Mouse (Mus musculus): ENCODE results near the gene Zfp953.
"Not testable (repeated sequence)": the region's sequence is repeated elsewhere in the genome, so short reads cannot be mapped to it uniquely, and the experiment has no call there.

The Zfp953 gene

DNA sequence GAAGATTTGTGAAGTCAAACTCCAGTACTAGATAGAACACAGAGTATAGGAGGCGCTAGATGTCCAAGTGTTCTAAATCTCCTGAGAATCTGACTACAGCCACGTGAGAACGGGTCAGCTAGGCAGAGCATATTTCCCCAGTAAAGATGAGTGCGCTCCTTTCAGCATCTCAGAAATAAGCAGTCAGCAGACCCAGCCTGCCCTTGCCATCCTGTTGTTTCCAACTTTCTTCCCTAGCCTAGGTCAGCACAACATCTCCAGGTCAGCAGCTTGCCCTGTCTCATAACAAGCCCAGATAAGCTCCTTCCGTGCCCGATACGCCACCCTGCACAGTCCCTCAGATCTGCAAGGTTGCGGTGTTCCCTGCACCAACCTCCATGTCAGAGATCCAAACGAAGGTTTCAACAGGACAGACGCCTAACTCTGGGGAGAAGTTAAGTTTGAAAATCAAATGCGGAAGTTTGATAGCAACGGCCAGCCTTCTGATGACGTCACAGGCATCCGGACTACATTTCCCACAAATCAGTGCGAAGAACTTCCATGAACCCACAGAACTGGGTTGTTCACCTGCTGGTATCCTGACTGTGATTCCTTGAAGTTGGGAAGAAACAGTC is at the start of gene Zfp953, which contains the start of gene Gm28044:
Gene Zfp953 (minus strand): TSS at position 475 of the 614 bp plus-strand sequence.
Gene Gm28044 (minus strand): TSS at position 406 of the 614 bp plus-strand sequence.
- peak; percentile 88 for DNase-seq (ENCODE audit: low read depth, low spot score)

DNA sequence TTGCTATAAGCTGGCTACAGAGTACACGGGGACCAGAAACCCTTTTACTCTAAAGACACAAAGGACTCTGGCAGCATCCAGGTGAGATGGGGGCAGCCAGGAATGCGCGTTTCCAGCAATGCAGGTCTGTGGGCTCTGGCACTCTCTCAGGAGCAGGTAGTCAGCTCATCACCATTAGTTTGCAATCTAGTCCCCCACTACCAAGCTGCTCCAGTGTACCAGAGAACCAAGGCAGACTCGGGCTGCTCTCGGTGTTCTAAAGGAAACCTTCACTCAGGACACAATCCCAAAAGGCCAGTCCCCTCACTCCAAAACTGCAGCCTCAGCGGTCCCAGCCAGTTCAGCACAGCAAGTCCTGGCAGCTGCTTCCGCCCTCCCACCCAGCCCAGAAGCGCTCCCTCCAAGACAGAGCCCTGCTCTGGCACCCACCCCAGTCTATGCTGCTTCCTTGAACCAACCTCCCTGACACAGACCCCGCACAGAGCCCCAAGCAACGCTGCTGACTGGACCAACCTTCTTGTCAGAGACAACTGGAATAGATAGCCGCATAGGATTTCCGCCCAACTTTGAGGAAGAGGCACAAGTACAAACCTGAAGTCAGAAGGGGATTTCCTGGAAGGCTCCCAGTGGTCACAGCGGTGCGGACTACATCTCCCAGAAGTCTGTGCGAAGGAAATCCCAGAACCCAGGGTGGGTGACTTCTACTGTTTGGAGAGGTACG is 38.9 kb upstream of the Zfp953 start, which contains the start of gene Zfp429:
Gene Zfp429 (minus strand): TSS at position 637 of the 721 bp plus-strand sequence.
- peak; percentile 50 for DNase-seq (ENCODE audit: low read depth, low spot score)

DNA sequence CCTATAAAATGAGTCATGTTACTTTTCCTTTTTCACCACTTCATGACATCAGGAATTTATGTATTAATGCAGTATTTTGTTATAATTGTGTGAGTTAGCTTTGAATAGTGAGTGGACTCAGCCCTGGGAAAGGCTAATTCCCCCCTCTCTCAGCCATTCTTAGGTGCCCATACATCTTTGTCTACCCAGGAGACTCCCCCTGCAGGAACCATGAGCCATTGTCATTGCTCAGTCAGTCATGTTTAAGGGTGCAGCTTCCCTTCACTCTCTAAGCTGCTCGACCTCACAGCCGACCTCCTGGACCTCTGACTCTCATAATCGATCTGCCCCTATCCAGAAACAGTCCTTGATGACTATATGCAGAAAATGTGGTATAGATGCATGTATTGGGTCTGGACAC is 15.8 kb upstream of the Zfp953 start:
- not testable (repeated sequence) for DNase-seq (ENCODE audit: low read depth, low spot score)

DNA sequence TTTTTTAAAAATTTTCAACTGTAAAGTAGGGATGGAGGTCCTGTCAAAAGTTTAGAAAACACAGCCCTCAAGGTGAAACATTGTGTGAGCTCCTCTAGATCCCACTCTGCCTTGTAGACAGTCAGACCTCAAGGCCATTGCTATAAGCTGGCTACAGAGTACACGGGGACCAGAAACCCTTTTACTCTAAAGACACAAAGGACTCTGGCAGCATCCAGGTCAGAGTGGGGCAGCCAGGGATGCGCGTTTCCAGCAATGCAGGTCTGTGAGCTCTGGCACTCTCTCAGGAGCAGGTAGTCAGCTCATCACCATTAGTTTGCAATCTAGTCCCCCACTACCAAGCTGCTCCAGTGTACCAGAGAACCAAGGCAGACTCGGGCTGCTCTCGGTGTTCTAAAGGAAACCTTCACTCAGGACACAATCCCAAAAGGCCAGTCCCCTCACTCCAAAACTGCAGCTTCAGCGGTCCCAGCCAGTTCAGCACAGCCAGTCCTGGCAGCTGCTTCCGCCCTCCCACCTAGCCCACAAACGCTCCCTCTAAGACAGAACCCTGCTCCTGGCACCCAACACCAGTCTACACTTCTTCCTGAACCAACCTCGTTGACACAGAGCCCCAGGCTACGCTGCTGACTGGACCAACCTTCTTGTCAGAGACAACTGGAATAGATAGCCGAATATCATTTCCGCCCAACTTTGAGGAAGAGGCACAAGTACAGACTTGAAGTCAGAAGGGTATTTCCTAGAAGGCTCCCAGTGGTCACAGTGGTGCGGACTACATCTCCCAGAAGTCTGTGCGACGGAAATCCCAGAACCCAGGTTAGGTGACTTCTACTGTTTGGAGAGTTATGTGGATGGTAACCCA is 14.9 kb upstream of the Zfp953 start, which contains the start of the genes Gm28041 and Zfp456:
Gene Gm28041 (minus strand): TSS at position 684 of the 862 bp plus-strand sequence.
Gene Zfp456 (minus strand): TSS at position 761 of the 862 bp plus-strand sequence.
- DNase-seq (ENCODE audit: low read depth, low spot score) = peak; percentile 63

DNA sequence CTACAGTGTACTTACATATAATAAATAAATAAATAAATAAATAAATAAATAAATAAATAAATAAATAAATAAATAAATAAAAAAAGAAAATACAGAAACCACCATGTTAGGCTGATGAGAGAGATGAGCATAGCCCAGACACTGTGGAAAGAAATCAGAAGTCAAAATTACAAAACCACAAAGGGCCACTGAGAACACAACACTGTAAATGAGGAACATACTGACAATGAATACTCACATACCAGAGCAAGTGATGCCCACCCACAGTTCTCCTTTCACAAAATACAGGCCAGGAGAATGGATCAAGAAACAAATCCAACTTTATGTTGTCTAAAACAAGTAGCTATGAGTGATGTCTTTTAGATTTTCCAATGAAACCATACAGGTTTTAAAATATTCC is 8.6 kb downstream of the Zfp953 start:
- no peak for DNase-seq (ENCODE audit: low read depth, low spot score)

DNA sequence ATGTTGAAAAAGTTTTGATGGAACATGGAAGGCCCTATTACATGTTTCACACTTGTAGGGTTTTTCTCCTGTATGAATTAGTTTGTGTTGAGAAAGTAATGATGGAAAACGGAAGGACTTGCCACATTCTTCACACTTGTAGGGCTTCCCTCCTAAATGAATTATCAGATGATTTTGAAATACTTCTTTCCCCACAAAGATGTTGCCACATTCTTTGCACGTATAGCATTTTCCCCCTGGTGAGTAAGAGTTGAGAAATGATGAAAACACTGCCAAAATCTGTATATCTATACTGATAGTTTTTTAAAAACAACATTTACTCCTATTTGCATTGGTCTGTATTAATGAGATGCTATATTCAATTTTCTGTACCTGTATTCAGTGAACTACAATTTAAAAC is 17.0 kb downstream of the Zfp953 start:
- DNase-seq (ENCODE audit: low read depth, low spot score) = no peak

DNA sequence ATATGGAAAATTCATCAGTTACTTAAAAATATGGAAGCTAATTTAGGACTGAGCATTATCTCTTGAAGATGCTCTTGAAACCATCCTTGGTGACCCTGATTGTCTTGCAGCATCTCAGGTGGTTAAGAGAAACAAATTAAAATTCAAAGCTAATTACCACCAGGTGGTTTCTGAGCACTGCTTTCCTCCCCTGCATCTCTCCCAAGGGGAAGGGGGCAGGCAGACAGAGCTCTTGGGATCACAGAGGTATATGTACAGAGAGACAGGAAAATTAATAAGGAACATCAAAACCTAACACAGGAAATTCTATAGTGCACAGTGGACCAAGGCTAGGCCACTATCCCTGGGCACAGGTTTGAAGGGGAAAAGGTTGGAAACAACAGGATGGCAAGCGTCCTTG is 27.5 kb downstream of the Zfp953 start:
- DNase-seq (ENCODE audit: low read depth, low spot score) = peak; percentile 2

DNA sequence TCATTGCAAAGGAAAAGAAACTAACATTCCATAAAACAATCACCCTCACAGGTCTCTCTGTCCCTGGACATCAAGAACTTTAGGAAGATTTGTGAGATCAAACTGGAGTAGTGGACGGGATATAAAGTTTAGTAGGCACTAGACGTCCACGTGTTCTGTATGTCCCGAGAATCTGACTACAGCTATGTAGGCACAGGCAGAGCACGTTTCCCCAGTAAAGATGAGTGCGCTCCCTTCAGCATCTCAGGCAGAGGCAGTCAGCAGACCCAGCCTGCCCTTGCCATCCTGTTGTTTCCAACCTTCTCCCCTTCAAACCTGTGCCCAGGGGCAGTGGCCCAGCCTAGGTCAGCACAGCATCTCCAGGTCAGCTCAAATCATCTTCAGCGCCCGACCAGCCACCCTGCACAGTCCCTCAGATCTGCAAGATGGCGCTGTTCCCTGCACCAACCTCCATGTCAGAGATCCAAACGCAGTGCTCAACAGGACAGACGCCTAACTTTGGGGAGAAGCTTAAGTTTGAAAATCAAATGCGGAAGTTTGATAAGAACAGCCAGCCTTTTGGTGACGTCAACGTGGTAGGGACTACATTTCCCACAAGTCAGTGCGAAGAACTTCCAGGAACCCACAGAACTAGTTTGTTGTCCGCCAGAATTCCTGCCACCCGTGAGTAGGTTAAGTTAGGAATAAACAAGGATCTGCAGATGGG is 28.2 kb downstream of the Zfp953 start, which contains the start of gene Zfp595:
Gene Zfp595 (minus strand): TSS at position 552 of the 706 bp plus-strand sequence.
- DNase-seq (ENCODE audit: low read depth, low spot score) = peak; percentile 80

DNA sequence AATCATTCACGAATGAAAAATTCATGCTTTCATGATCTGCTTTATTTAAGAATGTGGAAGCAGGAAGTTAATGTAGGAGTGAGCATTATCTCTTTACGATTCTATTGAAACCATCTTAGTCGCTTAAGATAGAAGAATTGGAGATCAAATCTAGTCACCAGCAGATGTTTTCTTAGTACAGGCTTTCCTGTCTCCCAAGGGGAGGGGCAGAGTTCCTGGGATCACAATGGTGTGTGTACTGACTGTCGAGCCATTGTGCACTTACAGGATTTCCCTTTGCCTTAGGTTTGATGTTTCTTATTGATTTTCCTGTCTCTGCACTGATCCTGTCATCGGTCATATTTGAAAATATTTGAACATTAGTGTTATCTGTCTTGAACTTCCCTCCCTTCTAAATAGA is 53.7 kb downstream of the Zfp953 start:
- no peak for DNase-seq (ENCODE audit: low read depth, low spot score)

DNA sequence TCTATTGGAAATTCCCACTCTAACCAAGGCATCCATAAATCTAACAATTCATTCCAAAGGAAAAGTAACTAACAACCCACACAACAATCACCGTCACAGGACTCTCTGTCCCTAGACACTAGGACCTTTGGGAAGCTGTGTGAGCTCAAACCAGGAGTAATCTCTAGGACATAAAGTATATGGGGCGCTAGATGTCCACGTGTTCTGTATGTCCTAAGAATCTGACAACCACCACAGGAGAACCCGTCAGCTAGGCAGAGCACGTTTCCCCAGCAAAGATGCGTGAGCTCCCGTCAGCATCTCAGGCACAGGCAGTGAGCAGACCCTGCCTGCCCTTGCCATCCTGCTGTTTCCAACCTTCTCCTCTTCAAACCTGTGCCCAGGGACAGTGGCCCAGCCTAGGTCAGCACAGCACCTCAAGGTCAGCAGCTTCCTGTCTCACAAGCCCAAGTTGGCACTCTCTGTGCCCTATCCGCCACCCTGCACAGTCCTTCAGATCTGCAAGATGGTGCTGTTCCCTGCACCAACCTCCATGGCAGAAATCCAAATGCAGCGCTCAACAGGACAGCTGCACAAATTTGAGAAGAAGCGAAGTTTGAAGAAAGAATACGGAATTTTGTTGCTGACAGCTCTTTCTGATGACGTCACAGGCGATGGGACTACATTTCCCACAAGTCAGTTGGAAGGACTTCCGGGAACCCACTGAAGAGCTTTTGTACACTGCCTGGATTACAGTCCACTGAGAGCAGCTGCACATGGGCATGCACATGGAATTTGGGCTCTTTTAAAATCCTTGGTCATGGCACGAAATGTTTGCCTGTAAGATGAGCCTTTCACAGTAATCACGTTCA is 54.4 kb downstream of the Zfp953 start, which contains the start of gene Zfp457:
Gene Zfp457 (minus strand): TSS at position 664 of the 851 bp plus-strand sequence.
- DNase-seq (ENCODE audit: low read depth, low spot score) = peak; percentile 89
